Mouse (Mus musculus): ENCODE results near the gene Nfkbil1. TPM values are rescaled to one million over a fixed set of nuclear protein-coding genes. Genes with fewer than 3 reads are reported as not detected.

Nfkbil1 gene
- total and polyA plus RNA-seq, 3 experiments, result 15.2 to 25.9 (median 22.0) TPM

Other genes with a start within 250 kb of the Nfkbil1 start
Only the 20 nearest of the 35 such genes appear.
- not detected in 2 replicates for gene Ly6g5c, start 127.5 kb downstream of the Nfkbil1 start, total RNA-seq (2012; rRNA removed)
- gene Ly6g5c, start 127.5 kb downstream of the Nfkbil1 start, total RNA-seq (2014; rRNA removed), result not detected in 2 replicates
- gene Ly6g5c, start 127.5 kb downstream of the Nfkbil1 start, polyA plus RNA-seq (2012; ENCODE audit: insufficient read length, low read depth), result not detected in 2 replicates
- gene Ly6g5b, start 120.4 kb downstream of the Nfkbil1 start, total RNA-seq (2012; rRNA removed), result 0.30 and 0.50 TPM in 2 replicates
- 0.88 and 0.91 TPM in 2 replicates for gene Ly6g5b, start 120.4 kb downstream of the Nfkbil1 start, total RNA-seq (2014; rRNA removed)
- gene Ly6g5b, start 120.4 kb downstream of the Nfkbil1 start, polyA plus RNA-seq (2012; ENCODE audit: insufficient read length, low read depth), result 1.0 and 1.1 TPM in 2 replicates
- 42.7 and 43.0 TPM in 2 replicates for gene Gpank1, start 114.3 kb downstream of the Nfkbil1 start, total RNA-seq (2012; rRNA removed)
- 32.6 and 36.6 TPM in 2 replicates for gene Gpank1, start 114.3 kb downstream of the Nfkbil1 start, total RNA-seq (2014; rRNA removed)
- 32.5 and 33.6 TPM in 2 replicates for gene Gpank1, start 114.3 kb downstream of the Nfkbil1 start, polyA plus RNA-seq (2012; ENCODE audit: insufficient read length, low read depth)
- 130 and 143 TPM in 2 replicates for gene Csnk2b, start 113.7 kb downstream of the Nfkbil1 start, total RNA-seq (2012; rRNA removed)
- gene Csnk2b, start 113.7 kb downstream of the Nfkbil1 start, total RNA-seq (2014; rRNA removed), result 85.3 and 89.3 TPM in 2 replicates
- gene Csnk2b, start 113.7 kb downstream of the Nfkbil1 start, polyA plus RNA-seq (2012; ENCODE audit: insufficient read length, low read depth), result 267 and 348 TPM in 2 replicates
- gene D17H6S53E, start 109.4 kb downstream of the Nfkbil1 start, total RNA-seq (2012; rRNA removed), result 15.6 and 17.0 TPM in 2 replicates
- 8.8 and 11.9 TPM in 2 replicates for gene D17H6S53E, start 109.4 kb downstream of the Nfkbil1 start, total RNA-seq (2014; rRNA removed)
- 8.7 and 13.8 TPM in 2 replicates for gene D17H6S53E, start 109.4 kb downstream of the Nfkbil1 start, polyA plus RNA-seq (2012; ENCODE audit: insufficient read length, low read depth)
- gene Apom, start 103.7 kb downstream of the Nfkbil1 start, total RNA-seq (2012; rRNA removed), result 0.21 TPM in 1 of 2 replicates, not detected in the other
- not detected in 2 replicates for gene Apom, start 103.7 kb downstream of the Nfkbil1 start, total RNA-seq (2014; rRNA removed)
- gene Apom, start 103.7 kb downstream of the Nfkbil1 start, polyA plus RNA-seq (2012; ENCODE audit: insufficient read length, low read depth), result 0.39 and 0.41 TPM in 2 replicates
- gene Bag6, start 100.6 kb downstream of the Nfkbil1 start, total RNA-seq (2012; rRNA removed), result 73.0 and 73.7 TPM in 2 replicates
- gene Bag6, start 100.6 kb downstream of the Nfkbil1 start, total RNA-seq (2014; rRNA removed), result 21.7 and 26.0 TPM in 2 replicates
- gene Bag6, start 100.6 kb downstream of the Nfkbil1 start, polyA plus RNA-seq (2012; ENCODE audit: insufficient read length, low read depth), result 133 and 152 TPM in 2 replicates
- 80.4 and 87.1 TPM in 2 replicates for gene Prrc2a, start 70.9 kb downstream of the Nfkbil1 start, total RNA-seq (2012; rRNA removed)
- 27.8 and 31.3 TPM in 2 replicates for gene Prrc2a, start 70.9 kb downstream of the Nfkbil1 start, total RNA-seq (2014; rRNA removed)
- 234 and 313 TPM in 2 replicates for gene Prrc2a, start 70.9 kb downstream of the Nfkbil1 start, polyA plus RNA-seq (2012; ENCODE audit: insufficient read length, low read depth)
- 7.0 and 14.7 TPM in 2 replicates for gene Aif1, start 59.7 kb downstream of the Nfkbil1 start, total RNA-seq (2012; rRNA removed)
- 14.1 and 15.5 TPM in 2 replicates for gene Aif1, start 59.7 kb downstream of the Nfkbil1 start, total RNA-seq (2014; rRNA removed)
- gene Aif1, start 59.7 kb downstream of the Nfkbil1 start, polyA plus RNA-seq (2012; ENCODE audit: insufficient read length, low read depth), result 14.7 and 19.7 TPM in 2 replicates
- gene Lst1, start 47.4 kb downstream of the Nfkbil1 start, total RNA-seq (2012; rRNA removed), result 6.0 and 8.4 TPM in 2 replicates
- gene Lst1, start 47.4 kb downstream of the Nfkbil1 start, total RNA-seq (2014; rRNA removed), result 2.9 and 4.4 TPM in 2 replicates
- gene Lst1, start 47.4 kb downstream of the Nfkbil1 start, polyA plus RNA-seq (2012; ENCODE audit: insufficient read length, low read depth), result 8.5 and 9.0 TPM in 2 replicates
- gene Ltb, start 41.4 kb downstream of the Nfkbil1 start, total RNA-seq (2012; rRNA removed), result 120 and 150 TPM in 2 replicates
- gene Ltb, start 41.4 kb downstream of the Nfkbil1 start, total RNA-seq (2014; rRNA removed), result 228 and 234 TPM in 2 replicates
- gene Ltb, start 41.4 kb downstream of the Nfkbil1 start, polyA plus RNA-seq (2012; ENCODE audit: insufficient read length, low read depth), result 263 and 267 TPM in 2 replicates
- gene Tnf, start 33.8 kb downstream of the Nfkbil1 start, total RNA-seq (2012; rRNA removed), result 18.8 and 28.0 TPM in 2 replicates
- gene Tnf, start 33.8 kb downstream of the Nfkbil1 start, total RNA-seq (2014; rRNA removed), result 19.0 and 20.8 TPM in 2 replicates
- 25.2 and 28.3 TPM in 2 replicates for gene Tnf, start 33.8 kb downstream of the Nfkbil1 start, polyA plus RNA-seq (2012; ENCODE audit: insufficient read length, low read depth)
- gene Lta, start 30.4 kb downstream of the Nfkbil1 start, total RNA-seq (2012; rRNA removed), result 8.9 and 13.4 TPM in 2 replicates
- 18.9 and 19.6 TPM in 2 replicates for gene Lta, start 30.4 kb downstream of the Nfkbil1 start, total RNA-seq (2014; rRNA removed)
- 50.4 and 53.0 TPM in 2 replicates for gene Lta, start 30.4 kb downstream of the Nfkbil1 start, polyA plus RNA-seq (2012; ENCODE audit: insufficient read length, low read depth)
- not detected in 2 replicates for gene Gm16181, start 15.0 kb downstream of the Nfkbil1 start, total RNA-seq (2012; rRNA removed)
- gene Gm16181, start 15.0 kb downstream of the Nfkbil1 start, total RNA-seq (2014; rRNA removed), result not detected in 2 replicates
- not detected in 2 replicates for gene Gm16181, start 15.0 kb downstream of the Nfkbil1 start, polyA plus RNA-seq (2012; ENCODE audit: insufficient read length, low read depth)
- 0.76 and 0.88 TPM in 2 replicates for gene Atp6v1g2, start 2.1 kb downstream of the Nfkbil1 start, total RNA-seq (2012; rRNA removed)
- 0.23 and 0.27 TPM in 2 replicates for gene Atp6v1g2, start 2.1 kb downstream of the Nfkbil1 start, total RNA-seq (2014; rRNA removed)
- gene Atp6v1g2, start 2.1 kb downstream of the Nfkbil1 start, polyA plus RNA-seq (2012; ENCODE audit: insufficient read length, low read depth), result 1.4 and 2.0 TPM in 2 replicates
- 208 and 229 TPM in 2 replicates for gene Ddx39b, start 6.0 kb upstream of the Nfkbil1 start, total RNA-seq (2012; rRNA removed)
- gene Ddx39b, start 6.0 kb upstream of the Nfkbil1 start, total RNA-seq (2014; rRNA removed), result 242 and 254 TPM in 2 replicates
- 341 and 411 TPM in 2 replicates for gene Ddx39b, start 6.0 kb upstream of the Nfkbil1 start, polyA plus RNA-seq (2012; ENCODE audit: insufficient read length, low read depth)
- gene H2-D1, start 26.9 kb upstream of the Nfkbil1 start, total RNA-seq (2012; rRNA removed), result 817 and 944 TPM in 2 replicates
- gene H2-D1, start 26.9 kb upstream of the Nfkbil1 start, total RNA-seq (2014; rRNA removed), result 659 and 667 TPM in 2 replicates
- 880 and 952 TPM in 2 replicates for gene H2-D1, start 26.9 kb upstream of the Nfkbil1 start, polyA plus RNA-seq (2012; ENCODE audit: insufficient read length, low read depth)
- 24.3 and 31.8 TPM in 2 replicates for gene H2-Q1, start 84.6 kb upstream of the Nfkbil1 start, total RNA-seq (2012; rRNA removed)
- gene H2-Q1, start 84.6 kb upstream of the Nfkbil1 start, total RNA-seq (2014; rRNA removed), result 2.2 and 2.4 TPM in 2 replicates
- 10.1 and 13.9 TPM in 2 replicates for gene H2-Q1, start 84.6 kb upstream of the Nfkbil1 start, polyA plus RNA-seq (2012; ENCODE audit: insufficient read length, low read depth)
- gene H2-Q2, start 106.5 kb upstream of the Nfkbil1 start, total RNA-seq (2012; rRNA removed), result 0.25 and 0.47 TPM in 2 replicates
- gene H2-Q2, start 106.5 kb upstream of the Nfkbil1 start, total RNA-seq (2014; rRNA removed), result not detected in 2 replicates
- gene H2-Q2, start 106.5 kb upstream of the Nfkbil1 start, polyA plus RNA-seq (2012; ENCODE audit: insufficient read length, low read depth), result 15.1 and 21.6 TPM in 2 replicates
- 127 and 165 TPM in 2 replicates for gene H2-Q4, start 143.8 kb upstream of the Nfkbil1 start, total RNA-seq (2012; rRNA removed)
- 116 and 128 TPM in 2 replicates for gene H2-Q4, start 143.8 kb upstream of the Nfkbil1 start, total RNA-seq (2014; rRNA removed)
- gene H2-Q4, start 143.8 kb upstream of the Nfkbil1 start, polyA plus RNA-seq (2012; ENCODE audit: insufficient read length, low read depth), result 157 and 181 TPM in 2 replicates